In the genomic region with DNA sequence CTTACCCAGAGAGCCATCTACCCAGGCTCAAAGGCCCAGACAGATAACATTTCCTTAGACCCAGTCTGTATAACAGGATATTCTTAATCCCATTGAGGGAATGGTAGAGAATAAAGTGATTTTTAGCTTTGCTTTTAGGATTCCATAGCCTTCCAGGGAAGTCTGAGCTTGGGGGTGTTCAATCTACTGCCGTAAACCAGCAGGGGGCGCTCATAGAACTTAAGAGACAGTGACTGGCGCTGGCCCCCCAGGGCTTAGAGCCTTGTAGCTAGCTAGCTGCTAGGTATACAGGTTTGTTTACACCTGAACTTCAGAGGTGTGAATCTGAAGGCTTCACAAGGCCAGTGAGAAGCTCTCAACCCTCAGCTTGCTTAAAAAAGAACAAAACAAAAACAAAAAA, we compare ENCODE assay signal across 8 mouse cellular contexts. TPM values are rescaled to one million over a fixed set of nuclear protein-coding genes. Genes with fewer than 3 reads are reported as not detected.
A peak's percentile ranks its signal among the peaks of the same experiment; 100 is the strongest.
DNase-seq lines count a peak whose midpoint lies in the region; ATAC-seq and TF ChIP-seq lines count a peak whose summit lies in the region.

No protein-coding gene starts in this region.

- H3K27me3 ChIP-seq in midbrain, embryonic 14.5 days (ENCODE audit: control insufficient read depth, insufficient read depth, low read length), result no peaks in the 10 kb centered on the region
- no peaks in the 10 kb centered on the region for H3K27me3 ChIP-seq in midbrain, embryonic 15.5 days (replicated peaks)
- no peaks in the 10 kb centered on the region for H3K27me3 ChIP-seq in liver, postnatal 0 days (ENCODE audit: insufficient read depth, low read length)

- peak; percentile 79 for TF ChIP-seq CTCF in liver, postnatal 0 days (IDR thresholded peaks at IDR 0.05; ENCODE audit: low read depth)

- no peak for ATAC-seq in midbrain, embryonic 14.5 days (ENCODE audit: low FRiP score, low TSS enrichment)
- no peak for ATAC-seq in midbrain, embryonic 15.5 days (replicated peaks)
- ATAC-seq in liver, postnatal 0 days, result no peak
- no peak; the same call in 1 of the 2 replicates for ATAC-seq in monocyte, adult 5-6 weeks (replicated peaks; ENCODE audit: insufficient number of reproducible peaks, low FRiP score, low TSS enrichment, poor library complexity, severe bottlenecking)

- H3K4me1 ChIP-seq in midbrain, embryonic 14.5 days (ENCODE audit: control insufficient read depth, insufficient read depth, low read length), result no peaks in the 10 kb centered on the region
- 0 out of 2 replicates have a peak, but pooled peaks cover 3% of the 10 kb centered on the region for H3K4me1 ChIP-seq in midbrain, embryonic 15.5 days
- H3K4me1 ChIP-seq in liver, postnatal 0 days (ENCODE audit: insufficient read depth), result no peaks in the 10 kb centered on the region

- no peak overlapping the region for H3K27ac ChIP-seq in midbrain, embryonic 14.5 days (replicated peaks; ENCODE audit: low read depth, low read length)
- H3K27ac ChIP-seq in midbrain, embryonic 15.5 days, result no peak overlapping the region
- no peak overlapping the region for H3K27ac ChIP-seq in liver, postnatal 0 days (ENCODE audit: low read depth)

- WGBS in midbrain, embryonic 14.5 days, result 10% methylated on average over 3 of the region's 3 CpGs
- 6% methylated on average over 3 of the region's 3 CpGs for WGBS in midbrain, embryonic 15.5 days
- WGBS in liver, postnatal 0 days (ENCODE audit: insufficient replicate concordance), result 4% methylated on average over 3 of the region's 3 CpGs

- no peak overlapping the region for H3K9ac ChIP-seq in midbrain, embryonic 14.5 days (replicated peaks; ENCODE audit: low read length)
- H3K9ac ChIP-seq in midbrain, embryonic 15.5 days, result no peak overlapping the region
- no peak overlapping the region for H3K9ac ChIP-seq in liver, postnatal 0 days (replicated peaks)

- no peak overlapping the region for H3K4me3 ChIP-seq in midbrain, embryonic 14.5 days (replicated peaks; ENCODE audit: low read depth, low read length)
- no peak overlapping the region for H3K4me3 ChIP-seq in midbrain, embryonic 15.5 days
- no peak overlapping the region for H3K4me3 ChIP-seq in liver, postnatal 0 days (ENCODE audit: low read depth, low read length)

- H3K4me2 ChIP-seq in midbrain, embryonic 14.5 days (ENCODE audit: low read length), result no peak overlapping the region
- H3K4me2 ChIP-seq in midbrain, embryonic 15.5 days, result no peak overlapping the region
- no peak overlapping the region for H3K4me2 ChIP-seq in liver, postnatal 0 days (ENCODE audit: low read depth, low read length)

- DNase-seq in midbrain, embryonic 14.5 days, result peak; percentile 86
- peak; percentile 65 for DNase-seq in adrenal gland, adult 2 months
- peak; percentile 31 for DNase-seq in embryo, embryonic 9.5 days (ENCODE audit: extremely low spot score)
- peak; percentile 50 to 69 for DNase-seq in kidney, adult 8-10 months
- DNase-seq in liver, postnatal 0 days, result peak; percentile 81
- peak; percentile 60 for DNase-seq in retina, postnatal 7 days (ENCODE audit: low read depth, low spot score)

- no peak for TF ChIP-seq EP300 in liver, postnatal 0 days (IDR thresholded peaks at IDR 0.05; ENCODE audit: low read depth)

- H3K9me3 ChIP-seq in midbrain, embryonic 14.5 days (ENCODE audit: control insufficient read depth, low read length), result no peaks in the 10 kb centered on the region
- H3K9me3 ChIP-seq in midbrain, embryonic 15.5 days, result no peaks in the 10 kb centered on the region
- H3K9me3 ChIP-seq in liver, postnatal 0 days (ENCODE audit: low read length), result no peaks in the 10 kb centered on the region

- H3K36me3 ChIP-seq in midbrain, embryonic 14.5 days (ENCODE audit: control insufficient read depth, insufficient read depth, low read length), result peaks cover 22% of the 10 kb centered on the region
- H3K36me3 ChIP-seq in midbrain, embryonic 15.5 days (replicated peaks), result peaks cover 12% of the 10 kb centered on the region
- H3K36me3 ChIP-seq in liver, postnatal 0 days (replicated peaks; ENCODE audit: insufficient read depth, low read length), result no peaks in the 10 kb centered on the region; the same call in 1 of the 2 replicates

RNA-seq across cellular contexts. Expression of a gene that starts 18.3 kb away (rescaled TPM):
- 1.7 and 2.1 TPM in 2 replicates for polyA plus RNA-seq in midbrain, embryonic 14.5 days (2014; fragmentation: Nextera tagmentation; extraction: Ambion mirVana)
- 1.1 and 1.4 TPM in 2 replicates for polyA plus RNA-seq in midbrain, embryonic 15.5 days (2015; fragmentation: Nextera tagmentation; extraction: Ambion mirVana)
- 1 to 10 TPM; 3.2 to 5.3 TPM for total RNA-seq in adrenal gland, adult 2 months (2021)
- polyA plus RNA-seq in adrenal gland, adult 2 months (2012; rRNA removed), result 2.6 and 2.8 TPM in 2 replicates
- 2.3 and 2.8 TPM in 2 replicates for polyA plus RNA-seq in liver, postnatal 0 days (2015; fragmentation: Nextera tagmentation; extraction: Ambion mirVana)
- 5.0 TPM in 1 of 3 replicates, not detected in the others for total RNA-seq in monocyte, adult 5-6 weeks (2017)

RNA-seq across cellular contexts. Expression of a gene that starts 18.4 kb away (rescaled TPM):
- polyA plus RNA-seq in midbrain, embryonic 14.5 days (2014; fragmentation: Nextera tagmentation; extraction: Ambion mirVana), result 67.9 and 98.0 TPM in 2 replicates
- polyA plus RNA-seq in midbrain, embryonic 15.5 days (2015; fragmentation: Nextera tagmentation; extraction: Ambion mirVana), result 107 and 109 TPM in 2 replicates
- total RNA-seq in adrenal gland, adult 2 months (2021), result 100 to 1,000 TPM; 347 to 398 TPM
- 107 and 114 TPM in 2 replicates for polyA plus RNA-seq in adrenal gland, adult 2 months (2012; rRNA removed)
- 68.3 and 76.4 TPM in 2 replicates for polyA plus RNA-seq in liver, postnatal 0 days (2015; fragmentation: Nextera tagmentation; extraction: Ambion mirVana)
- 309 to 346 TPM (median 316 TPM) in 3 replicates for total RNA-seq in monocyte, adult 5-6 weeks (2017)

RNA-seq across cellular contexts. Expression of a gene that starts 58.9 kb away (rescaled TPM):
- polyA plus RNA-seq in midbrain, embryonic 14.5 days (2014; fragmentation: Nextera tagmentation; extraction: Ambion mirVana), result 22.2 and 27.1 TPM in 2 replicates
- 37.3 and 38.2 TPM in 2 replicates for polyA plus RNA-seq in midbrain, embryonic 15.5 days (2015; fragmentation: Nextera tagmentation; extraction: Ambion mirVana)
- 1 to 10 TPM in 1 of 2 experiments, under 1 TPM in 1; 0.37 to 1.5 TPM for total RNA-seq in adrenal gland, adult 2 months (2021)
- polyA plus RNA-seq in adrenal gland, adult 2 months (2012; rRNA removed), result 1.5 and 1.8 TPM in 2 replicates
- 0.39 and 0.61 TPM in 2 replicates for polyA plus RNA-seq in liver, postnatal 0 days (2015; fragmentation: Nextera tagmentation; extraction: Ambion mirVana)
- total RNA-seq in monocyte, adult 5-6 weeks (2017), result 0.19 TPM in 1 of 3 replicates, not detected in the others

Comparison
In these comparisons a context has a peak if more than half of its experiments do, and no peak if none do; other contexts are left out.
1. DNase-seq: peak in every context shown above with its lines; median percentile 86 in midbrain, embryonic 14.5 days; 81 in liver, postnatal 0 days; 65 in adrenal gland, adult 2 months; 60 in retina, postnatal 7 days; 60 in kidney, adult 8-10 months; 31 in embryo, embryonic 9.5 days.